Mouse (Mus musculus) liver, embryonic 14.5 days (tissue): Measurements from ENCODE around the gene Rora. TPM values are rescaled to one million over a fixed set of nuclear protein-coding genes. Genes with fewer than 3 reads are reported as not detected.

Experiments used
- ATAC-seq: fragments of 200-750 bp; cut with Nextera tagmentation; 2 replicates; pipeline ENCODE4 v1.8.0; 2017; ENCODE audit warnings: moderate number of reproducible peaks, mild to moderate bottlenecking, moderate library complexity; ENCODE audit not compliant: insufficient read depth
- DNase-seq, 3 experiments: peaks; one replicate each; pipeline ENCODE4 v3.0.0-alpha.2; 2012 to 2013; ENCODE audit warnings: low read depth in 3 of 3, low spot score in 3 of 3
- H3K27ac ChIP-seq: fragments of 300-500 bp; sonication (generic); 2 replicates; pipeline ENCODE4 v1.5.1; 2014; ENCODE audit warnings: moderate library complexity, mild to moderate bottlenecking, control low read depth, inconsistent platforms
- H3K27me3 ChIP-seq: fragments of 300-500 bp; sonication (generic); 2 replicates; pipeline ENCODE4 v1.6.1; 2014; ENCODE audit warnings: mild to moderate bottlenecking, low read length, moderate library complexity; ENCODE audit not compliant: control insufficient read depth, insufficient read depth
- H3K36me3 ChIP-seq: fragments of 300-500 bp; sonication (generic); replicated peaks from 2 replicates; pipeline ENCODE4 v1.6.1; 2014; ENCODE audit warnings: low read depth; ENCODE audit not compliant: control insufficient read depth, insufficient read depth
- H3K4me1 ChIP-seq, 2 experiments: fragments of 200-500 bp in 1 of 2; fragments of 300-500 bp in 1 of 2; sonication (generic) in 1 of 2; replicated peaks; 2 replicates each; pipeline ENCODE4 v1.6.1; 2012 to 2014; ENCODE audit warnings: antibody characterized with exemption in 1 of 2, inconsistent platforms in 1 of 2, low read length in 1 of 2; ENCODE audit not compliant: control insufficient read depth in 2 of 2, insufficient read depth in 2 of 2
- H3K4me2 ChIP-seq: fragments of 300-500 bp; sonication (generic); 2 replicates; pipeline ENCODE4 v1.6.1; 2014; ENCODE audit warnings: low read depth, mild to moderate bottlenecking, control low read depth, moderate library complexity
- H3K4me3 ChIP-seq, 2 experiments: fragments of 200-500 bp in 1 of 2; fragments of 300-500 bp in 1 of 2; sonication (generic) in 1 of 2; 2 replicates each; pipeline ENCODE4 v1.5.1; 2012 to 2014; ENCODE audit warnings: low read depth in 2 of 2, low read length in 2 of 2, mild to moderate bottlenecking in 2 of 2, control low read depth in 1 of 2, inconsistent platforms in 1 of 2, moderate library complexity in 1 of 2; ENCODE audit not compliant: insufficient read depth in 1 of 2
- H3K9ac ChIP-seq: fragments of 300-500 bp; sonication (generic); replicated peaks from 2 replicates; pipeline ENCODE4 v1.6.1; 2014; ENCODE audit warnings: mild to moderate bottlenecking, control low read depth, moderate library complexity
- H3K9me3 ChIP-seq: fragments of 300-500 bp; sonication (generic); 2 replicates; pipeline ENCODE4 v1.6.1; 2016; ENCODE audit warnings: low read length, mixed read lengths; ENCODE audit not compliant: control insufficient read depth
- CTCF ChIP-seq: IDR thresholded peaks from 2 replicates; pipeline ENCODE4 v1.5.1; 2016; ENCODE audit warnings: antibody characterized with exemption, low read depth, control low read depth
- EP300 ChIP-seq: IDR thresholded peaks from 2 replicates; pipeline ENCODE4 v1.6.1; 2016; ENCODE audit warnings: antibody characterized with exemption, low read depth
- WGBS: fragments of 180-500 bp; shearing (Covaris S2); extraction: QIAGEN DNeasy Blood & Tissue Kit; methylation state at CpG from one replicate; pipeline ENCODE4 v1.1.7; 2014; ENCODE audit not compliant: insufficient replicate concordance; 5-methylcytosine and 5-hydroxymethylcytosine counted together
- polyA plus RNA-seq, 2 experiments: library from polyadenylated mRNA; depleted of rRNA in 1 of 2; stranded (reverse) in 1 of 2; unstranded in 1 of 2; fragments of >200 nt; fragmentation: Nextera tagmentation in 1 of 2; extraction: Ambion mirVana in 1 of 2; gene quantifications; 2 replicates each; pipeline versions ENCODE4 v1.2.1 to v1.2.3; 2012 to 2014

Gene Rora
- polyA plus RNA-seq, 2 experiments: 0.85 to 2.9 TPM

- ATAC-seq: no peak
- Histone ChIP-seq H3K9ac (no peak overlapping the region), H3K4me2 (no peak overlapping the region), H3K27ac (no peak overlapping the region), H3K4me1 (peaks cover 0 to 19% of the 10 kb centered on the region in 2 experiments; a peak in 2 of 4 replicates), H3K27me3 (no peaks in the 10 kb centered on the region), H3K4me3 (no peak overlapping the region), H3K9me3 (no peaks in the 10 kb centered on the region), H3K36me3 (no peaks in the 10 kb centered on the region)
- WGBS: 11% methylated on average over 6 of the region's 6 CpGs
- DNase-seq: no peak
- TF ChIP-seq CTCF (no peak), EP300 (no peak)
Measured at GRCm38 (mm10) chr9:69336063-69336462, 682.5 kb downstream of the Rora start.

- Histone ChIP-seq H3K9me3 (no peaks in the 10 kb centered on the region), H3K4me3 (no peak overlapping the region), H3K27ac (no peak overlapping the region), H3K4me1 (peaks cover 0 to 7% of the 10 kb centered on the region in 2 experiments; a peak in 2 of 4 replicates), H3K9ac (no peak overlapping the region), H3K36me3 (no peaks in the 10 kb centered on the region), H3K4me2 (no peak overlapping the region), H3K27me3 (no peaks in the 10 kb centered on the region)
- no peak for TF ChIP-seq EP300
- no peak for TF ChIP-seq CTCF
- no peak for DNase-seq
- 66% methylated on average over 7 of the region's 7 CpGs for WGBS
- no peak for ATAC-seq
Measured at GRCm38 (mm10) chr9:69339199-69339598, 685.6 kb downstream of the Rora start.

GRCm38 (mm10) chr9:69339829-69340228 lies 686.2 kb downstream of the Rora start:
- Histone ChIP-seq H3K36me3 (no peaks in the 10 kb centered on the region), H3K4me2 (no peak overlapping the region), H3K27me3 (no peaks in the 10 kb centered on the region), H3K4me1 (peaks cover 0 to 7% of the 10 kb centered on the region in 2 experiments; a peak in 2 of 4 replicates), H3K9me3 (no peaks in the 10 kb centered on the region), H3K4me3 (no peak overlapping the region), H3K27ac (no peak overlapping the region), H3K9ac (no peak overlapping the region)
- no peak for DNase-seq
- ATAC-seq: no peak
- WGBS: 47% methylated on average over 6 of the region's 6 CpGs
- TF ChIP-seq CTCF (no peak), EP300 (no peak)

- Histone ChIP-seq H3K4me1 (peaks cover 0 to 8% of the 10 kb centered on the region in 2 experiments; a peak in 2 of 4 replicates), H3K4me2 (no peak overlapping the region), H3K27ac (no peak overlapping the region), H3K9ac (no peak overlapping the region), H3K9me3 (no peaks in the 10 kb centered on the region), H3K36me3 (no peaks in the 10 kb centered on the region), H3K4me3 (no peak overlapping the region), H3K27me3 (no peaks in the 10 kb centered on the region)
- no peak for TF ChIP-seq CTCF
- TF ChIP-seq EP300: no peak
- ATAC-seq (no peak), DNase-seq (no peak)
- WGBS: 66% methylated on average over 7 of the region's 7 CpGs
Measured at GRCm38 (mm10) chr9:69340421-69340820, 686.8 kb downstream of the Rora start.

- TF ChIP-seq CTCF (no peak), EP300 (no peak)
- Histone ChIP-seq H3K9ac (no peak overlapping the region), H3K4me2 (no peak overlapping the region), H3K36me3 (no peaks in the 10 kb centered on the region), H3K27ac (no peak overlapping the region), H3K4me3 (no peak overlapping the region), H3K9me3 (no peaks in the 10 kb centered on the region), H3K4me1 (peaks cover 0 to 3% of the 10 kb centered on the region in 2 experiments; a peak in 2 of 4 replicates), H3K27me3 (no peaks in the 10 kb centered on the region)
- WGBS: 70% methylated on average over 10 of the region's 10 CpGs
- no peak for ATAC-seq
- no peak for DNase-seq
Measured at GRCm38 (mm10) chr9:69343881-69344280, 690.3 kb downstream of the Rora start.
